Mouse (Mus musculus) small intestine, adult 2 months (tissue): ENCODE measurements at regions not wholly inside any gene's neighbourhood (a gene's known extent, or its start where the extent isn't known, plus 50 kb on each side); places are given as distances from the start of the nearest gene placed in this dataset.

Experiments
- CTCF ChIP-seq: fragments of 200-500 bp; IDR thresholded peaks from 2 replicates; pipeline ENCODE4 v1.5.1; 2012; ENCODE audit warnings: low read depth, mild to moderate bottlenecking, control low read depth, inconsistent platforms, low read length, moderate library complexity, mixed read lengths; ENCODE audit not compliant: insufficient replicate concordance, insufficient read length; ENCODE audit errors: extremely low read depth
- POLR2A ChIP-seq: fragments of 200-500 bp; IDR thresholded peaks from 2 replicates; pipeline ENCODE4 v1.6.1; 2012; ENCODE audit warnings: low read depth, mild to moderate bottlenecking, control low read depth, inconsistent platforms, low read length, moderate library complexity

GRCm38 (mm10) chr5:133983249-133983966 lies 116.1 kb upstream of the Castor2 start:
- TF ChIP-seq POLR2A (no peak), CTCF (no peak)
